Mouse (Mus musculus) monocyte, adult 5-6 weeks (primary cell): ENCODE results near the gene Dph2. TPM values are rescaled to one million over a fixed set of nuclear protein-coding genes. Genes with fewer than 3 reads are reported as not detected.

ENCODE experiments used
- ATAC-seq: fragments of 153-309, 156-312 bp; replicated peaks from 2 replicates; pipeline ENCODE4 v1.8.0; 2017; ENCODE audit warnings: mild to moderate bottlenecking; ENCODE audit not compliant: low TSS enrichment, insufficient number of reproducible peaks, severe bottlenecking, poor library complexity, low FRiP score
- total RNA-seq: library from RNA; stranded (forward); fragments of 200-1000, 200-491, 200-594 nt; gene quantifications from 3 replicates; pipeline ENCODE4 v1.2.3, GENCODE M21; 2017

Gene Dph2
- total RNA-seq, 1 experiment from 2014 or later = 4.2 TPM

GRCm38 (mm10) chr4:117913421-117913820 is 21.6 kb upstream of the Dph2 start:
- no peak for ATAC-seq

- no peak for ATAC-seq
Measured at GRCm38 (mm10) chr4:117912685-117913273, 20.9 kb upstream of the Dph2 start.

- ATAC-seq = no peak
Measured at GRCm38 (mm10) chr4:117912131-117912561, 20.3 kb upstream of the Dph2 start.

GRCm38 (mm10) chr4:117908834-117909453 is 17.1 kb upstream of the Dph2 start:
- no peak for ATAC-seq

DNA sequence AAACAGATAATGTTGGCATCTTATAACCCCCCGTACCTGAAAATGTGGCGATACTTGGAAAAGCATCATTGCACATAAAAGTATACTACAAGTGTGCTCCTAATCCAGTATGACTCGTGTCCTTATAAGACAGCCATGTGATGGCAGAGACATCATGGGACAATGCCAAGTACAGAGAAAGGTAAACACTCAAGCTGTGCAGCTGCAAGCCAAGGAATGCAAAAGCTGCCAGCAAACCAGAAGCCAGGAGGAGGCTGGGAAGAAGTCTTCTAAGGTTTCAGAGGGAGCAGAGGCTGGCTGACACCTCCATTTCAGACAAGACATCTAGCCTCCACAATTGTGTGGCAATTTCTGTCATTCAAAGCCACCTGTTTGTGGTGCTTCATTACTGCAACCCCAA is 14.4 kb upstream of the Dph2 start:
- ATAC-seq = no peak

- ATAC-seq = no peak
Measured at GRCm38 (mm10) chr4:117904761-117905160, 12.9 kb upstream of the Dph2 start.

- no peak for ATAC-seq
Measured at GRCm38 (mm10) chr4:117904094-117904493, 12.3 kb upstream of the Dph2 start.

- ATAC-seq = no peak
Measured at GRCm38 (mm10) chr4:117898111-117898510, 6.3 kb upstream of the Dph2 start.

GRCm38 (mm10) chr4:117896031-117896430 is 4.2 kb upstream of the Dph2 start:
- no peak for ATAC-seq

- no peak for ATAC-seq
Measured at GRCm38 (mm10) chr4:117895339-117895738, 3.5 kb upstream of the Dph2 start.

- no peak for ATAC-seq
Measured at GRCm38 (mm10) chr4:117894601-117895000, 2.8 kb upstream of the Dph2 start.

GRCm38 (mm10) chr4:117893376-117893775 is 1.5 kb upstream of the Dph2 start:
- ATAC-seq = no peak

- ATAC-seq = no peak
Measured at GRCm38 (mm10) chr4:117890750-117891149, 1.1 kb downstream of the Dph2 start.

- no peak for ATAC-seq
Measured at GRCm38 (mm10) chr4:117890031-117890430, 1.8 kb downstream of the Dph2 start.

DNA sequence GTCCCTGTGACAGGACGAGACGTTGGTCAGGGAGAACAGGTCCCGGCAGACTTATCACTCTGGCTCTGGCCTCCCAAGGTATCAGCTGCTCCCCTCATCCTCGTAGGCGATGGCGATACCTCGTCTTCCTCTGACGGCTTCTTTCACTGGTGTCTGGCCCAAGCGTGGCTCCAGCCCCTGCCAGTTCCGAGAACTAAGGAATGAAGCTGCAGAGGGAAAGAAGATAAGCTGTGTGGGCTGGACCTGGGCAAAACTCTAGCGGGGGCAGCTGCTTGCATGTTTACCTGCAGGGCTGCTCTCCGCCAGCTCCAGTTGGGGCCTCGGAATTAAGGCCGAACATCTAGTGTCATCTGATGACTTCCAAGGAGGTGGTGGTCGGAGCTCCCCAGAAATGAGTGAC is 2.4 kb downstream of the Dph2 start:
- ATAC-seq = no peak

- no peak for ATAC-seq
Measured at GRCm38 (mm10) chr4:117887920-117888319, 3.9 kb downstream of the Dph2 start.

- ATAC-seq = peak; percentile 65
Measured at GRCm38 (mm10) chr4:117887133-117887532, 4.7 kb downstream of the Dph2 start, which contains the start of gene Atp6v0b. Gene Atp6v0b (minus strand): TSS chr4:117887333.

GRCm38 (mm10) chr4:117886644-117887043 is 5.2 kb downstream of the Dph2 start:
- peak; percentile 32 for ATAC-seq

DNA sequence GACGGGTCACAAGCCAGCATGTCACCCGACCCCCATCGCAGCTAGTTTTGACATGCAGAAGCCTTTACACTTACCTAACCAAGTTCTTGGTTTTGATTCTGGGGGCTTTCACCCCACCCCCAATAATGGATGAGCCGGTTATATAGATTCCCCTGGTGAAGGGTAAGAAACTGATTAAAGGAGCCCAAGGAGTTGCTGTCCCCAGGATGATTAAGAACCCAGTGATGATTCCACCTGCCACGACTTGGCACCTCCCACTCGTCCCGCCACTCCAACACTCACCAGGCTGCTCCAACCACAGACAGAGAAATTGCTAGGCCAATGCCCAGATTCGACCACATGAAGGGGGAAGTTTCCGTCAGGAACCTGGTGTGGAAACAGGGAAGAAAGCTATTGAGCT is 5.8 kb downstream of the Dph2 start:
- ATAC-seq = no peak

- no peak for ATAC-seq
Measured at GRCm38 (mm10) chr4:117885093-117885492, 6.7 kb downstream of the Dph2 start.

DNA sequence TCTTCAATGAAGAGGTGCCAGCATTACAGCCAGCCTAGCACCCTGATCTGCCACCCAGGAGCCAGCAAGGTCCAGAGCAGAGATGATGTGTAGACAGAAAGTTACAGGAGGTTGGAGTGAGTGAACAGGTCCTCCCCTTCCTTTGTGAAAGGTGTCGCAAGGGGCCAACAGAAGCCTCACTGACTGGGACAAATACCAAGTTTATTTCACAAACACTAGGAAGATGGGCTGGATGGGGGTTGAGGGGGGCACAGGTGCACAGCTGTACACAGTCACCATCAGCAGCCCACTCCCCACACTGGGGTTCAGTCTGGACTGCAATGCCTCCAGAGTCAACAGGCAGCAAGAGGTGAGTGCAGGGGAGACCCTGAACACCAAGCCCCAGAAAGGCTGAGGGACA is 7.7 kb downstream of the Dph2 start:
- ATAC-seq = no peak
